Mouse (Mus musculus) limb, embryonic 12.5 days (tissue): Measurements from ENCODE around the gene Abcg2. TPM values are rescaled to one million over a fixed set of nuclear protein-coding genes. Genes with fewer than 3 reads are reported as not detected.
A peak's percentile ranks its signal among the peaks of the same experiment; 100 is the strongest.
"Not testable (repeated sequence)": the region's sequence is repeated elsewhere in the genome, so short reads cannot be mapped to it uniquely, and the experiment has no call there.

ENCODE experiments used
- ATAC-seq: fragments of 200-750 bp; cut with Nextera tagmentation; 2 replicates; pipeline ENCODE4 v1.8.0; 2017; ENCODE audit warnings: low read depth, moderate TSS enrichment; ENCODE audit not compliant: insufficient number of reproducible peaks, insufficient read depth, low FRiP score, low TSS enrichment
- H3K27ac ChIP-seq: fragments of 300-500 bp; sonication (generic); 2 replicates; pipeline ENCODE4 v1.5.1; 2016; ENCODE audit warnings: mild to moderate bottlenecking, moderate library complexity
- H3K27me3 ChIP-seq: fragments of 300-500 bp; sonication (generic); 2 replicates; pipeline ENCODE4 v1.6.1; 2016; ENCODE audit warnings: mild to moderate bottlenecking, moderate library complexity
- H3K36me3 ChIP-seq: fragments of 300-500 bp; sonication (generic); 2 replicates; pipeline ENCODE4 v1.6.1; 2016; ENCODE audit warnings: mild to moderate bottlenecking, moderate library complexity
- H3K4me1 ChIP-seq: fragments of 300-500 bp; sonication (generic); replicated peaks from 2 replicates; pipeline ENCODE4 v1.6.1; 2016
- H3K4me2 ChIP-seq: fragments of 300-500 bp; sonication (generic); 2 replicates; pipeline ENCODE4 v1.6.1; 2016; ENCODE audit warnings: mild to moderate bottlenecking, moderate library complexity
- H3K4me3 ChIP-seq: fragments of 300-500 bp; sonication (generic); replicated peaks from 2 replicates; pipeline ENCODE4 v1.5.1; 2016; ENCODE audit warnings: mild to moderate bottlenecking
- H3K9ac ChIP-seq: fragments of 300-500 bp; sonication (generic); replicated peaks from 2 replicates; pipeline ENCODE4 v1.6.1; 2016; ENCODE audit warnings: mild to moderate bottlenecking, moderate library complexity
- H3K9me3 ChIP-seq: fragments of 300-500 bp; sonication (generic); 2 replicates; pipeline ENCODE4 v1.6.1; 2016; ENCODE audit warnings: mild to moderate bottlenecking, moderate library complexity
- WGBS: fragments of 180-500 bp; shearing (Covaris S2); methylation state at CpG from one replicate; pipeline ENCODE4 v1.1.7; 2016; 5-methylcytosine and 5-hydroxymethylcytosine counted together
- polyA plus RNA-seq: library from polyadenylated mRNA; unstranded; fragments of >200 nt; fragmentation: Nextera tagmentation; extraction: Ambion mirVana; gene quantifications from 2 replicates; pipeline ENCODE4 v1.2.1, GENCODE M21; 2016

Abcg2 gene
- polyA plus RNA-seq: 48.5 and 49.3 TPM in 2 replicates

DNA sequence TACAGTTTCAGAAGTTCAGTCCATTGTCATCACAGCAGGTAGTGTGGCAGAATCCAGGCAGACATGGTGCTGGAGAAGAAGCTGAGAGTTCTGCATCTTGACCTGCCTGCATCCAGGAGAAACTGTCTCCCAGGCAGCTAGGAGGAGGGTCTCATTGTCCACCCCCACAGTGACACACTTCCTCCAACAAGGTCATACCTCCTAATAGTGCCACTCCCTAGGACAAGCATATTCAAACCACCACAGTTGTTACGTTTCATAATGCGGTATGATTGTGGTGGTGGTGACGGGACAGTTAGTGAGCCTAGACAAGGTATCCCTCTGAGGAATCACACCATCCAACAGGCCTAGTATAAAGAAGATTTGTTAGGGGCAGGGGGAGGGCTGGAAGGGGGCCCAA lies at the start of gene Abcg2:
Gene Abcg2, plus strand, starts transcription at position 301 of the 400 bp plus-strand sequence.
- H3K4me2 ChIP-seq, H3K27ac ChIP-seq, ATAC-seq, H3K27me3 ChIP-seq, H3K9me3 ChIP-seq, H3K4me1 ChIP-seq, H3K9ac ChIP-seq, H3K36me3 ChIP-seq, H3K4me3 ChIP-seq: not testable (repeated sequence)
- WGBS: 92% methylated on average over 3 of the region's 3 CpGs

DNA sequence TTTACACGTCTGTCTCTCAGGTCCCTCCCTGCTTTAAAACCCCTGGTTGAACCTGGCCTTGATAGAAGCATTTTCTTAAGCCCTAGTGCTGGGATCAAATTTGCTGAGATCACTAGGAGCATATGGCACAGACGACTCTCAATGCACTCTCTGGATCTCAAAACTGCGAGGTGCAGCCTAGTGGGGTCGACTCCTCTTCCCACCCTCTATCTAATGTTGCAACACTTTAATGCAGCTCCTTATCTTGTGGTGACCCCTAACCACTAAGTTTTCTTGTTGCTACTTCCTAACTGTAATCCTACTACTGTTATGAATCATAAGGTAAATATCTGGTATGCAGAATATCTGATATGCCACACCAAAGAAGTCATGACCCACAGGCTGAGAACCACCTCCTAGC lies 44.1 kb upstream of the Abcg2 start:
- not testable (repeated sequence) for H3K9me3 ChIP-seq, H3K4me2 ChIP-seq, H3K9ac ChIP-seq, ATAC-seq, H3K4me3 ChIP-seq, H3K4me1 ChIP-seq, H3K27ac ChIP-seq, H3K36me3 ChIP-seq, H3K27me3 ChIP-seq
- WGBS: 67% methylated on average over 4 of the region's 4 CpGs

DNA sequence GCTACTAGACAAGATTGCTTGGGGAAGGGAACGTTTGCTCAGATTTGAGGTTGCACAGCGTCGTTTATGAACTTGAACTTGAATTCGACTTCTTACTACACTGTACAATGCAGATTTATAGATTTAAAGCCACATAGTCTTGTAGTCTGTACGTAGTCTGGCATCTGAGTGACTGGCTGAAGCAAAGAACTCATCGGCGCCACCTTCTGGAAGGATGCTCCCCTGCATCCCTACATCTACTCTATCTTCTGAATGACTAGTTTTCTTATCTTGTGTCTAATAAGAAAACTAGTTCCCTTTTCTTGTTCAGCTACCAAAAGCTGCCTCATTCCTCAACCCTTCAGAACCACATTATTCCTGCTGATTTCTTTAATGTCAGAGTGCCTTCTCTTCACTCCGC lies 41.5 kb upstream of the Abcg2 start:
- not testable (repeated sequence) for ATAC-seq, H3K4me1 ChIP-seq, H3K27me3 ChIP-seq, H3K4me3 ChIP-seq, H3K36me3 ChIP-seq, H3K27ac ChIP-seq, H3K9me3 ChIP-seq, H3K4me2 ChIP-seq, H3K9ac ChIP-seq
- 72% methylated on average over 8 of the region's 8 CpGs for WGBS

DNA sequence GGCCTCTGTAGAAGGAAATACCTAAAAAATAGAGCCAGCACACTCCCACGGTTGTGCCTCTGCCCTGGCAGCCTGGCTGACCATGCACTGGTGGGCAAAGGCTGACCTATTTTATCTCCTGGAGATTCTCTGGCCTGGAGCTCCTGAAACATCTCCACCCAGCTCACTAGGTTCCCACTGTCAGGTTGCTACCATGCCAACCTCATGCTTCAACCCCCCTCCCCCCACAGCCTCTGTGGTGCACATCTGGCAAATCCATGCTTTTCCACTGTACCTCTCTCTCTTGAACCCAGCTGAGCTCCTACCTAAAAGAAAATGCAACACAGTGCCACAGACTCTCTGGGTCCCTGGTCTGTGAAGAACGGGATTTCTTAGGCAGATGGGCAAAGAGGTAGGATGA lies 39.4 kb upstream of the Abcg2 start:
- not testable (repeated sequence) for H3K9me3 ChIP-seq, H3K27me3 ChIP-seq, H3K4me3 ChIP-seq, H3K27ac ChIP-seq, H3K4me2 ChIP-seq, H3K9ac ChIP-seq, H3K36me3 ChIP-seq, H3K4me1 ChIP-seq, ATAC-seq
- WGBS: 9% methylated on average over 2 of the region's 2 CpGs

DNA sequence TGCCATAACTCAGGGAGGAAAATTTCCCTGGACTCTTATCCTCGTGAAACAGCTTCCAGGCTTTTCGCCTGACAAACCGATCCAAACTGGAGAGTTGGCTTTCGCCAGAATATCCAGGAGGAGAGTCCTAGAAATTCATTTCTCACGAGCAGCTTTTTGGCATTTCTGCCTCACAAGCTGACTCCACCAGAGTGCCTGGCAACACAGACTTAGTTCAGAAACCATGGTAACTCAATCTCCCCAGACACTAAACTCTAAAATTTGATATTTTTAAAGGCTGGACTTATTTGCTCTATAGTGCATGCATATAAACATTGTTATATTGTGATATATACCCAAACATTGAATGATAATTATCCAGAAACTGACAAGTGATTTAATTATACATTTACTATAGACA lies 38.3 kb upstream of the Abcg2 start:
- not testable (repeated sequence) for H3K27ac ChIP-seq, H3K9me3 ChIP-seq
- WGBS: 46% methylated on average over 5 of the region's 5 CpGs

DNA sequence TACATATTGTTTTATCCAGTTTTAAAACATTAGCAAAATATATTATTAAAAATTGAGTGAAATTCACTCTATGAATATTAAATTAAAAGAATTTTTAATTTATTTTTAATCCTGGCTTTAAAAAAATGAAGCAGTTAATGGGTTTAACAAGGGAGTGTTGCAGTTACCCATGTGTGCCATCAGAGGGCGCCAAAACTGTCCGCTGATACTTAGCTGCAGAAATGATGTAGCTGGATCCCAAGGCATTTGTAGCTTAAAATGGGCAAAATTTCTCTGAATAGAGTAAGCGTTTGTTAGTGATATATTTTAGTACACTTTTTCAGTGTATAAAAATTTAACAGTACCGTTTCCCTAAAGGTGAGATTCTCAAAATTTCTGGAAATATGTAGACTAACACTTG lies 37.5 kb upstream of the Abcg2 start:
- H3K4me2 ChIP-seq: no peak overlapping the region
- H3K4me1 ChIP-seq: 0 out of 2 replicates have a peak, but pooled peaks cover 3% of the 10 kb centered on the region
- H3K36me3 ChIP-seq: no peaks in the 10 kb centered on the region
- no peak overlapping the region for H3K9ac ChIP-seq
- no peak overlapping the region for H3K27ac ChIP-seq
- H3K4me3 ChIP-seq: no peak overlapping the region
- 9% methylated on average over 4 of the region's 4 CpGs for WGBS
- no peaks in the 10 kb centered on the region for H3K9me3 ChIP-seq
- no peak for ATAC-seq
- no peaks in the 10 kb centered on the region for H3K27me3 ChIP-seq

More for the DNA sequence above, 38.3 kb upstream of the Abcg2 start:
- not testable (repeated sequence) for H3K4me2 ChIP-seq, H3K9ac ChIP-seq, H3K36me3 ChIP-seq, H3K4me3 ChIP-seq, H3K4me1 ChIP-seq, ATAC-seq, H3K27me3 ChIP-seq

DNA sequence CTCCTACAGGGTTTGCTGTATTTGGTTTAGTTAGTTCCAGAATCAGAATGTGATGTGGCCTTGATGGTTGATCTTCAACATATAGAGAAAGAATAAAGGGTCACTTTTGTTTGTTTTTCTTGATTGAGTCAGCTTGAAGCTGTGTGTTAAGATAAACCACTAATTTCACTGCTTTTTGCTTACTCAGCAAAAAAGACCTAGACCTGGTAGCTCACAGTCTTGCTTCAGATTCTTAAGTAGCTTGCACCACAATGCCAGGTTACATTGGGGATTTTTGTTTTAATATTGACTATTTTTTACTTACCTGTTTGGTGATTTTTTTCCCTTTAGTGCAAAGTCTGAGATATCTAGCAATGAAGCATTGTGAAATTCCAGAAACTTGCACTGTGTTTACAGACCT lies 30.5 kb upstream of the Abcg2 start:
- not testable (repeated sequence) for H3K27ac ChIP-seq, H3K4me1 ChIP-seq, H3K9me3 ChIP-seq, H3K9ac ChIP-seq, H3K4me3 ChIP-seq, H3K36me3 ChIP-seq, H3K4me2 ChIP-seq, ATAC-seq, H3K27me3 ChIP-seq

DNA sequence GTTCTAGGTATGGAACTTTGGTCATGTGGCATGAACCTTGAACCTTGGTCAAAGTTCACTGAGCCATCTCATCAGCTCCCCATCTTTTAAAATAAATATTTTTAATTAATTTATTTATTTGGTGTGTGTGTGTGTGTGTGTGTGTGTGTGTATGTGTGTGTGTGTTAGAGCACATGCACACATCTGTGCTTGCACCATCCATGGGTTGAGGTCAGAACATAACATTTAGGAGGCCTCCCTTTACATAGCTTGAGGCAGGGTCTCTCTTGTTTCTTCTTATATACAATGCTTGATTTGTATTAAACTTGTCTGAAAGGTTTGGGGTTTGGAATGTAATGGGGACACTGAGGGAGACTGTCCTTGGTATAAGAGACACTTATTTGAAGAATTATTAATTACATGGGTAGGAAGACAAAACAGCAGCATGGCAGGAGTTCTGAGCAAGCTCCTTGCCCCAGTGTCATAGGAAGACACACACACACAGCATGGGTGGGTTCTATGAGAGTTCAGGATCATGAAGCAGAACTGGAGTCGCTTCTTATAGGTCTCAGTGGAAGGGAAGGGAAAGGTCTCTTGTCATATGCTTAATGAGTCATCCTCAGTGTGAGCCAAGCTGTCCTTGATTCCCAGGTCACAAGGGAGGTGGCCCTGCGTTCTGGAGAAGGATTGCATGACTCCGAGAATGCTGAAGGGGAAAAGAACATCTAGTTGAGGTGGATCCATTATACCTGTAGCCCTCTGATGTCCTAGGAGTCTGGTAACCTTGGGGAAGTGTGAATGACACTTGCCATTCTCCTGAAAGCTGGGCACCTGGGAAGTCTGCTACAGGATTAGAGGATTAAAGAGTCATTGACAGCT lies 9.9 kb downstream of the Abcg2 start:
- H3K36me3 ChIP-seq, H3K4me2 ChIP-seq, H3K27ac ChIP-seq, H3K9me3 ChIP-seq, H3K9ac ChIP-seq, H3K4me1 ChIP-seq, H3K27me3 ChIP-seq, H3K4me3 ChIP-seq: not testable (repeated sequence)
- 42% methylated on average over 3 of the region's 3 CpGs for WGBS
- ATAC-seq: peak; percentile 56; the same call in 1 of the 2 replicates

DNA sequence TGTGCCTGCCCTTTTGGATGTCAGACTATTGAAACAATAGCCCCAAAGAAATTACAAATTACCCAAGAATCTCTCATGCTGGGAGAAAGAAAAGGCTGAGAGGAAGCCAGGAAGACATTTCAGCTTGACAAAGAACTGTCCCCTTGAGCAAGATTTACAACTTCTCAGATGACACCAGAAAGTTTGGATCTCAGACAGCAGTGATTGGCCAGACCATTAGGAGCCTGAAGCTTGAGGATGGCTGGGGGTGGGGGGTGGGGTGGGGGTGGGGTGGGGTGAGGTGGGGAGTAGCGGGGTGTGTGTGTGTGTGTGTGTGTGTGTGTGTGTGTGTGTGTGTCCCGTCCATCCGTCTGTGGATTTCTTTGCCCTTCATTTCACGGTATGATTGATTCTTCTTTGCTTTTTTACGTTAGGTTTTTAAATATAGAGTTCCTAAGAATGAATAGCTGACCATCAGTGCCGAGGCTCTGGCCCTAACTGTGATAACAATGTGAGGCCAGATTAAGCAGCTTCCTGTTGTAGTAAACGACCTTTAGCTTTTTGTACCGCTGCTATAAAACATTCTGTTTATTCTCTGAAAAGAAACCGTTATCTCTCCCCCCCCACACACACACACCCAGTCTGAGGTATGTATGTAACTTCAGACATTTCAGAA lies 11.4 kb downstream of the Abcg2 start:
- not testable (repeated sequence) for H3K9me3 ChIP-seq, H3K27me3 ChIP-seq, H3K4me1 ChIP-seq, H3K36me3 ChIP-seq
- Histone ChIP-seq H3K4me3 (peak overlapping the region; percentile 34), H3K4me2 (peak overlapping the region; percentile 50), H3K9ac (peak overlapping the region; percentile 35), H3K27ac (peak overlapping the region; percentile 71; the same call in 1 of the 2 replicates)
- 0 out of 2 replicates have a peak, but pooled peaks have one; percentile 22 for ATAC-seq
- 8% methylated on average over 7 of the region's 9 CpGs for WGBS

DNA sequence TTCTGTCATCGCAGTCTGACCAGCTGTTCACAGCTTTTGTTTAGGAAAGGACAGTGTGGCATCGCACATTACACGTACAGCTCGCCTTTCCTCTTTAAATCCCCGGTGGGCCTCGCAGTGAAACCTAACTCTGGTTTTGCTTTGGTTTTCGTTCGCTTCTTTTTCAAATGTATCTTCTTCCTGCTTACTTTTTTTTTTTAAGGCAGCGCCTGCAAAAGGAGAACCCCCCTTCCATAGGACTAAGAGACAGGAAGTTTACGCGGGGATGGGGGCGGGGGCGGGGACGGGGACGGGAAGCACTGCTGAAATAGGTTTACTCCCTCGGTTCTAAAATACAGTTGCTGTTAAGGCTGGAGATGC lies 12.0 kb downstream of the Abcg2 start:
- Histone ChIP-seq H3K4me2 (peak overlapping the region; percentile 50), H3K9me3 (0 out of 2 replicates have a peak, but pooled peaks cover 3% of the 10 kb centered on the region), H3K36me3 (no peaks in the 10 kb centered on the region), H3K4me1 (peaks cover 4% of the 10 kb centered on the region), H3K4me3 (peak overlapping the region; percentile 34), H3K27me3 (no peaks in the 10 kb centered on the region), H3K27ac (peak overlapping the region; percentile 71; the same call in 1 of the 2 replicates), H3K9ac (peak overlapping the region; percentile 35)
- WGBS: 19% methylated on average over 16 of the region's 16 CpGs
- ATAC-seq: peak; percentile 80; the same call in 1 of the 2 replicates

DNA sequence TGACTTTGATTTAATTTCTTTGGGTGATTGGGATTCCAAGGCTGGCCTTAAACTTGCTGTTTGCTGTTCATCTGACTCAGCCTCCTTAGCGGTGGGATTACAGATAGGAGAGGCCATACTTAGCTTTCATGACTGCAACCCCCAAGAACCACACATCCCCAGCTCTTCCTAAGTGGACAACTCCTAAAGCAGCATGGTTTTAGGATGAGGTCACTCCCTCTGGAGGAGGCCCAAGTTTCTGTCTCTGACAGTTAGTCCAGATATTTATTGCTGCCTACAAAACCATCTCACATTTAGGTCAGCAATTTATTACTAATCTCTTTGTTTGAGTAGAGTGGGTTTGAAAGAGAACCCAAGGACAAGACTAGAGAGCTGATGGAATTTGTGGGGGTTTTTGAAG lies 17.8 kb downstream of the Abcg2 start:
- not testable (repeated sequence) for H3K4me2 ChIP-seq, H3K4me3 ChIP-seq, H3K9me3 ChIP-seq, H3K27me3 ChIP-seq, H3K27ac ChIP-seq, H3K4me1 ChIP-seq, H3K36me3 ChIP-seq, H3K9ac ChIP-seq, ATAC-seq
- 75% methylated on average over 1 of the region's 1 CpGs for WGBS
